Mouse (Mus musculus): ENCODE results near the gene Rpl3. TPM values are rescaled to one million over a fixed set of nuclear protein-coding genes. Genes with fewer than 3 reads are reported as not detected.

The Rpl3 gene
- 436 and 450 TPM in 2 replicates for polyA plus RNA-seq (2015; fragmentation: Nextera tagmentation; extraction: Ambion mirVana)

- no peak within 1 kb of the TSS for H3K27ac ChIP-seq (ENCODE audit: low read depth, low read length)
Measured at GRCm38 (mm10) chr15:80091121-80091955, at the start of gene Rpl3, which contains the start of gene Syngr1. Gene Rpl3, minus strand, starts transcription at chr15:80091868. Gene Syngr1, plus strand, starts transcription at chr15:80091334.

GRCm38 (mm10) chr15:80140878-80141277, 49.2 kb upstream of the Rpl3 start:
- no peak overlapping the region for H3K4me2 ChIP-seq (replicated peaks; ENCODE audit: low read depth)
- 53% methylated on average over 3 of the region's 3 CpGs for WGBS
- H3K4me1 ChIP-seq (replicated peaks; ENCODE audit: control insufficient read depth, insufficient read depth, low read length) = 0 out of 2 replicates have a peak, but pooled peaks cover 3% of the 10 kb centered on the region
- no peaks in the 10 kb centered on the region for H3K36me3 ChIP-seq (ENCODE audit: control insufficient read depth, insufficient read depth)
- H3K27me3 ChIP-seq (replicated peaks; ENCODE audit: control insufficient read depth, insufficient read depth, low read length) = no peaks in the 10 kb centered on the region
- no peaks in the 10 kb centered on the region for H3K9me3 ChIP-seq (ENCODE audit: control insufficient read depth)
- H3K4me3 ChIP-seq (ENCODE audit: low read depth, low read length) = no peak overlapping the region
- no peak overlapping the region for H3K9ac ChIP-seq (ENCODE audit: low read depth, low read length)
- no peak for TF ChIP-seq CTCF (IDR thresholded peaks at IDR 0.05; ENCODE audit: low read depth)
- H3K27ac ChIP-seq (ENCODE audit: low read depth, low read length) = 0 out of 2 replicates have a peak overlapping the region, but pooled peaks have one; percentile 5
- no peak for ATAC-seq

More at GRCm38 (mm10) chr15:80091121-80091955, at the start of gene Rpl3, which contains the start of gene Syngr1:
- peaks cover 10% of the 10 kb centered on the region for H3K27me3 ChIP-seq (replicated peaks; ENCODE audit: control insufficient read depth, insufficient read depth, low read length)
- peak within 1 kb of the TSS; percentile 96 for H3K4me2 ChIP-seq (replicated peaks; ENCODE audit: low read depth)
- peak within 1 kb of the TSS; percentile 67 for H3K4me3 ChIP-seq (ENCODE audit: low read depth, low read length)
- no peaks in the 10 kb centered on the region for H3K36me3 ChIP-seq (ENCODE audit: control insufficient read depth, insufficient read depth)
- no peaks in the 10 kb centered on the region for H3K9me3 ChIP-seq (ENCODE audit: control insufficient read depth)
- TF ChIP-seq CTCF (IDR thresholded peaks at IDR 0.05; ENCODE audit: low read depth) = peak; percentile 82
- 2% methylated on average over 76 of the region's 86 CpGs for WGBS
- peak within 1 kb of the TSS; percentile 56 for H3K9ac ChIP-seq (ENCODE audit: low read depth, low read length)
- peak; percentile 60 for ATAC-seq
- no peaks in the 10 kb centered on the region; the same call in 1 of the 2 replicates for H3K4me1 ChIP-seq (replicated peaks; ENCODE audit: control insufficient read depth, insufficient read depth, low read length)

DNA sequence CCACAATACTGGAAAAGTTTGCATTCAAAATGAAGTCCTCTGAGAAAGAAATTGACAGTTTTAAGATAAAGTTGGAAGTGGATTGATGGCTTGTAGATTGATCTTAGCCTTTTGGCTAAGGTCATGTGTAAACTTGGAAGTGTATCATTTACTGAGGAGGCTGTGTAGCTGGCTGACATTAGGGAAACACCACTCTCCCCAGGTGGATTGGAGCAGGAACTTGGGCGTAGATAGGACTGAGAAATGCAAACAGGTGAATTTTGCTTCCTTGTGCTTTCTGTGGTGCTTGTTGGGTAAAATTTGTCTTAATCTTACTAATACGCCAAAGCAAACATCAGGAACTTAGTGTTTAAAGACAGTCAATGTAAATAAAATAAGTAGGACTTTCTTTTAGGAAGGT, 48.6 kb upstream of the Rpl3 start:
- H3K9ac ChIP-seq (ENCODE audit: low read depth, low read length) = no peak overlapping the region
- H3K27ac ChIP-seq (ENCODE audit: low read depth, low read length) = peak overlapping the region; percentile 54; the same call in 1 of the 2 replicates
- no peak for TF ChIP-seq CTCF (IDR thresholded peaks at IDR 0.05; ENCODE audit: low read depth)
- no peaks in the 10 kb centered on the region for H3K9me3 ChIP-seq (ENCODE audit: control insufficient read depth)
- no peak for ATAC-seq
- H3K4me3 ChIP-seq (ENCODE audit: low read depth, low read length) = no peak overlapping the region
- 55% methylated on average over 2 of the region's 2 CpGs for WGBS
- no peaks in the 10 kb centered on the region for H3K36me3 ChIP-seq (ENCODE audit: control insufficient read depth, insufficient read depth)
- H3K4me2 ChIP-seq (replicated peaks; ENCODE audit: low read depth) = no peak overlapping the region
- 0 out of 2 replicates have a peak, but pooled peaks cover 3% of the 10 kb centered on the region for H3K4me1 ChIP-seq (replicated peaks; ENCODE audit: control insufficient read depth, insufficient read depth, low read length)
- no peaks in the 10 kb centered on the region for H3K27me3 ChIP-seq (replicated peaks; ENCODE audit: control insufficient read depth, insufficient read depth, low read length)

DNA sequence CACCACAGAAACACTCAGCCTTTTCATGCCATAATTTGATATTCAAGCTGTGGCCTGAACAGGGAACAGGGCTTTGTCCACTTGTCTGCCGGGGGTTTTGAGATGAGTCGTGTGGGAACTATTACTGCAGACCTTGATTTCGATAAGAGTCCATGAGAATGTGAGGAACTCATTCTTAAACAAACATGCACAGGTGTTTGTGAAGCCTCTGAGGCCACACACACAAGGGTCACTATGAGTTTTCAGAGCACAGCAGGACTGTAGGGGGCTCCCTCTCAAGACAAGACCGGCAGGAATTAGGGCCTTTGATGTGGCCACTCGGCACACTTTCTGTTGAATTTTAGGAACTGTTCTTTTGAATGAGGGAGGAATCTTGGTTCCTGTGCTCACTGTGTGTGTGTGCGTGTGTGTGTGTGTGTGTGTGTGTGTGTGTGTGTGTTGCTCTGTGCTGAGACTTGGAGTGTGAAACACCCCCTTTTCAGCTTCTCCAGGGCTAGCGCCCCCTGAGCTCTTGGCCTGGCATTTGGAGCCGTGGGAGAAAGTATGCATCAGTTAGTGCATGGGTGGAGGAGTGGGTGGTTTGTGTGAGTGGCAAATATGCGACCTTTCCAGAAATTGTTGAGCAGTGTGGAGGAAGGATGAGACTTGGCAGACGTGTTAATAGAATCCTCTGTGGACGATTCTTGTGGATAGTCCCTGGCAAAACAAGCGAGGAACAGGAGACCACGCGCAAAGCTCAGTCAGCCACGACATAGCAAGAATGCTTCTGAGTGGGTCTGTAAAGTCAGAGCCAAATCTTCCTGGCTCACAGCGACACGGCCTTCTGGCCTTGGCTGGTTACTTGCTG, 46.5 kb upstream of the Rpl3 start:
- H3K4me2 ChIP-seq (replicated peaks; ENCODE audit: low read depth) = no peak overlapping the region
- no peaks in the 10 kb centered on the region for H3K9me3 ChIP-seq (ENCODE audit: control insufficient read depth)
- 64% methylated on average over 17 of the region's 17 CpGs for WGBS
- TF ChIP-seq CTCF (IDR thresholded peaks at IDR 0.05; ENCODE audit: low read depth) = 0 out of 2 replicates have a peak, but pooled peaks have one; percentile 27
- H3K27ac ChIP-seq (ENCODE audit: low read depth, low read length) = peak overlapping the region; percentile 15; the same call in 1 of the 2 replicates
- no peak overlapping the region for H3K4me3 ChIP-seq (ENCODE audit: low read depth, low read length)
- H3K4me1 ChIP-seq (replicated peaks; ENCODE audit: control insufficient read depth, insufficient read depth, low read length) = peaks cover 12% of the 10 kb centered on the region
- no peak for ATAC-seq
- no peaks in the 10 kb centered on the region for H3K36me3 ChIP-seq (ENCODE audit: control insufficient read depth, insufficient read depth)
- H3K27me3 ChIP-seq (replicated peaks; ENCODE audit: control insufficient read depth, insufficient read depth, low read length) = no peaks in the 10 kb centered on the region
- no peak overlapping the region for H3K9ac ChIP-seq (ENCODE audit: low read depth, low read length)

- 76% methylated on average over 3 of the region's 3 CpGs for WGBS
- no peak overlapping the region for H3K4me2 ChIP-seq (replicated peaks; ENCODE audit: low read depth)
- no peak for ATAC-seq
- no peak overlapping the region for H3K9ac ChIP-seq (ENCODE audit: low read depth, low read length)
- TF ChIP-seq CTCF (IDR thresholded peaks at IDR 0.05; ENCODE audit: low read depth) = no peak
- peak overlapping the region; percentile 54 for H3K27ac ChIP-seq (ENCODE audit: low read depth, low read length)
- peaks cover 16% of the 10 kb centered on the region for H3K4me1 ChIP-seq (replicated peaks; ENCODE audit: control insufficient read depth, insufficient read depth, low read length)
- H3K36me3 ChIP-seq (ENCODE audit: control insufficient read depth, insufficient read depth) = no peaks in the 10 kb centered on the region
- H3K9me3 ChIP-seq (ENCODE audit: control insufficient read depth) = no peaks in the 10 kb centered on the region
- no peaks in the 10 kb centered on the region for H3K27me3 ChIP-seq (replicated peaks; ENCODE audit: control insufficient read depth, insufficient read depth, low read length)
- no peak overlapping the region for H3K4me3 ChIP-seq (ENCODE audit: low read depth, low read length)
Measured at GRCm38 (mm10) chr15:80136645-80137044, 45.0 kb upstream of the Rpl3 start.

GRCm38 (mm10) chr15:80135499-80135898, 43.8 kb upstream of the Rpl3 start:
- Histone ChIP-seq H3K27ac (ENCODE audit: low read depth, low read length) (no peak overlapping the region), H3K9ac (ENCODE audit: low read depth, low read length) (no peak overlapping the region), H3K27me3 (replicated peaks; ENCODE audit: control insufficient read depth, insufficient read depth, low read length) (no peaks in the 10 kb centered on the region), H3K36me3 (ENCODE audit: control insufficient read depth, insufficient read depth) (no peaks in the 10 kb centered on the region), H3K9me3 (ENCODE audit: control insufficient read depth) (no peaks in the 10 kb centered on the region), H3K4me2 (replicated peaks; ENCODE audit: low read depth) (no peak overlapping the region), H3K4me3 (ENCODE audit: low read depth, low read length) (no peak overlapping the region), H3K4me1 (replicated peaks; ENCODE audit: control insufficient read depth, insufficient read depth, low read length) (peaks cover 16% of the 10 kb centered on the region)
- ATAC-seq = no peak
- no peak for TF ChIP-seq CTCF (IDR thresholded peaks at IDR 0.05; ENCODE audit: low read depth)
- WGBS = 61% methylated on average over 2 of the region's 2 CpGs
